Mouse (Mus musculus) CD4-positive, CD25-positive, alpha-beta regulatory T cell (primary cell): ENCODE measurements around the gene Mlh3. TPM values are rescaled to one million over a fixed set of nuclear protein-coding genes. Genes with fewer than 3 reads are reported as not detected.

Source experiments
- polyA plus RNA-seq: library from polyadenylated mRNA; unstranded; fragments of 100-300 nt; shearing (Covaris generic); gene quantifications from one replicate; pipeline ENCODE4 v1.2.1, GENCODE M21; 2017

The Mlh3 gene
- 16.0 TPM for polyA plus RNA-seq

GRCm38 (mm10) chr12:85270319-85270718, at the start of gene Mlh3:
Gene Mlh3, minus strand, starts transcription at chr12:85270599.

GRCm38 (mm10) chr12:85288486-85289156, 18.2 kb upstream of the Mlh3 start, which contains the start of gene Zc2hc1c:
Gene Zc2hc1c, plus strand, starts transcription at chr12:85288591.

GRCm38 (mm10) chr12:85287809-85288485, 17.5 kb upstream of the Mlh3 start, which contains the start of gene Acyp1:
Gene Acyp1, minus strand, starts transcription at chr12:85288438.

GRCm38 (mm10) chr12:85219236-85219904, 51.0 kb downstream of the Mlh3 start, which contains the start of gene Eif2b2:
Gene Eif2b2, plus strand, starts transcription at chr12:85219481.

Other genes starting within 250 kb of the Mlh3 start
- gene Prox2, start 159.8 kb downstream of the Mlh3 start, polyA plus RNA-seq, result 6.1 TPM
- gene Dlst, start 159.8 kb downstream of the Mlh3 start, polyA plus RNA-seq, result 97.0 TPM
- 1.3 TPM for gene Rps6kl1, start 119.3 kb downstream of the Mlh3 start, polyA plus RNA-seq
- 0.11 TPM for gene Pgf, start 92.8 kb downstream of the Mlh3 start, polyA plus RNA-seq
- gene Eif2b2, start 51.1 kb downstream of the Mlh3 start, polyA plus RNA-seq, result 108 TPM
- gene Acyp1, start 17.8 kb upstream of the Mlh3 start, polyA plus RNA-seq, result 82.4 TPM
- gene Zc2hc1c, start 18.0 kb upstream of the Mlh3 start, polyA plus RNA-seq, result 0.12 TPM
- gene Nek9, start 68.8 kb upstream of the Mlh3 start, polyA plus RNA-seq, result 28.5 TPM
- 169 TPM for gene Tmed10, start 104.2 kb upstream of the Mlh3 start, polyA plus RNA-seq
- gene Fos, start 203.3 kb upstream of the Mlh3 start, polyA plus RNA-seq, result 26.5 TPM